Comparison of ENCODE assay signal across 15 mouse cellular contexts in the genomic region with DNA sequence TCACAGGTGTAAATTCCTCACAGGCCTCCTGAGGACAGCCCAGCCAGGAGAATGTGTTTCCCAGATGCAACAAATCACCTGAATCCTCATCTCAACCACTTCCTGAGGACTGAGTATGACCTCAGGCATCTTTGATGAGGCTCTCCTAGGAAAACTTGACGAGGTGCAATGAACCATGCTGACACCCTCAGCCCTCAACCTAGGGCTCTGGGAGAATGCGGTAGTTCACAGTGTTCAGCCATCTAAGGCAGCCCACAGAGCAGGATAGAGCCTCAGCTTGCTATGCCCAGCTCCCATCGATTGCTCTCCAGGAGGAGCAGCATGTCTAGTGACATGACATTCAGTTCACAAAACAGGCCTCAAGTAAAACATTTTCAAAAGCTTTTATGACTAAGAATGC.
"Had no signal": no experiment of that assay in that cellular context is flagged by ENCODE, and none has a peak within 500 bp of the region (broad histone marks: within the 10 kb centered on the region; RNA-seq: fewer than 3 reads in every experiment).

No protein-coding gene starts in this region.

- H3K36me3 ChIP-seq: lung, embryonic 15.5 days; midbrain, embryonic 13.5 days; midbrain, embryonic 15.5 days; neural tube, embryonic 12.5 days had no signal

- H3K27ac ChIP-seq: lung, embryonic 15.5 days; midbrain, embryonic 13.5 days; midbrain, embryonic 15.5 days; neural tube, embryonic 12.5 days had no signal

- H3K4me1 ChIP-seq: lung, embryonic 15.5 days; midbrain, embryonic 13.5 days; midbrain, embryonic 15.5 days; neural tube, embryonic 12.5 days had no signal

- H3K4me2 ChIP-seq: lung, embryonic 15.5 days; midbrain, embryonic 11.5 days; midbrain, embryonic 13.5 days; midbrain, embryonic 15.5 days; neural tube, embryonic 12.5 days had no signal

- H3K9me3 ChIP-seq: lung, embryonic 15.5 days; midbrain, embryonic 13.5 days; midbrain, embryonic 15.5 days; neural tube, embryonic 12.5 days had no signal

- H3K27me3 ChIP-seq: lung, embryonic 15.5 days; midbrain, embryonic 13.5 days; midbrain, embryonic 15.5 days; neural tube, embryonic 12.5 days had no signal

- H3K4me3 ChIP-seq: lung, embryonic 15.5 days; midbrain, embryonic 13.5 days; midbrain, embryonic 15.5 days; neural tube, embryonic 12.5 days had no signal

- H3K9ac ChIP-seq: liver, postnatal 0 days; lung, embryonic 15.5 days; midbrain, embryonic 13.5 days; midbrain, embryonic 15.5 days; neural tube, embryonic 12.5 days had no signal

- DNase-seq: liver, postnatal 0 days; lung, adult 2 months; lung, postnatal 10 days; lung, postnatal 4 days; right cerebral cortex, postnatal 14 days; right cerebral cortex, postnatal 4 days; spleen, adult 18-20 months; thymus, adult 2 months; thymus, postnatal 25 days; thymus, postnatal 4 days had no signal

- ATAC-seq: liver, postnatal 0 days; midbrain, embryonic 13.5 days; midbrain, embryonic 15.5 days had no signal
